9 mouse cellular contexts compared by ENCODE assay signal in the genomic region with DNA sequence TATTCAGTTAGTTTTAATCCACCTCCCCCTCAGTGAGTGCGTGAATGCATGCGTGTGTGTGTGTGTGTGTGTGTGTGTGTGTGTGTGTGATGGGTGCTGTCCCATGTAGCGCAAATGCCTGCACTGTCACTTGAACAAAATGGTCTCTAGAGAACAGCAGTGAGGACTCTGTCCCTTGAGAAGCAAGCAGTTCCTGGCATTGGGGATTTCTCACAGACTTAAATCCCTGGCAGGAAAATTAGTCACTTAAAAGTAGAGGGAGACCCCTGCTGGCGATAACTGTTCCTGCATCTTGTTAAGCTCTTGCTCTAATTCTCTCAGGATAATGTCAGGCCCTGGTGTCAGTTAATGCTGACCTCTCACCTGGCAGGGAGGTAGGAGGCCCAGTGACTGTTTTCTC. TPM values are rescaled to one million over a fixed set of nuclear protein-coding genes. Genes with fewer than 3 reads are reported as not detected.
DNase-seq lines count a peak whose midpoint lies in the region; ATAC-seq and TF ChIP-seq lines count a peak whose summit lies in the region.
"Had no signal": no experiment of that assay in that cellular context is flagged by ENCODE, and none has a peak within 500 bp of the region (broad histone marks: within the 10 kb centered on the region; RNA-seq: fewer than 3 reads in every experiment).

No protein-coding gene starts in this region.

- no peaks in the 10 kb centered on the region for H3K27me3 ChIP-seq in embryonic facial prominence, embryonic 10.5 days (replicated peaks; ENCODE audit: low read depth, poor library complexity, severe bottlenecking)
- no peaks in the 10 kb centered on the region for H3K27me3 ChIP-seq in heart, postnatal 0 days (ENCODE audit: control insufficient read depth, insufficient read depth, low read length)
- H3K27me3 ChIP-seq in lung, embryonic 14.5 days (ENCODE audit: insufficient read depth, low read length): no peaks in the 10 kb centered on the region

- H3K9me3 ChIP-seq in embryonic facial prominence, embryonic 10.5 days: no peaks in the 10 kb centered on the region
- H3K9me3 ChIP-seq in heart, postnatal 0 days (replicated peaks; ENCODE audit: control insufficient read depth, low read length): no peaks in the 10 kb centered on the region
- no peaks in the 10 kb centered on the region for H3K9me3 ChIP-seq in lung, embryonic 14.5 days (ENCODE audit: low read depth, low read length)
- H3K9me3 ChIP-seq: limb, embryonic 12.5 days had no signal

- WGBS in embryonic facial prominence, embryonic 10.5 days: 45% methylated on average over 4 of the region's 4 CpGs
- WGBS in heart, postnatal 0 days: 54% methylated on average over 4 of the region's 4 CpGs
- 49% methylated on average over 4 of the region's 4 CpGs for WGBS in lung, embryonic 14.5 days

- H3K4me3 ChIP-seq in embryonic facial prominence, embryonic 10.5 days: no peak overlapping the region
- H3K4me3 ChIP-seq in heart, postnatal 0 days (ENCODE audit: low read depth, low read length): no peak overlapping the region
- no peak overlapping the region for H3K4me3 ChIP-seq in lung, embryonic 14.5 days (ENCODE audit: low read depth, low read length)
- H3K4me3 ChIP-seq: limb, embryonic 12.5 days had no signal

- peaks cover 49% of the 10 kb centered on the region for H3K36me3 ChIP-seq in embryonic facial prominence, embryonic 10.5 days (replicated peaks)
- H3K36me3 ChIP-seq in heart, postnatal 0 days (replicated peaks; ENCODE audit: control insufficient read depth, insufficient read depth, low read length): peaks cover 33% of the 10 kb centered on the region
- H3K36me3 ChIP-seq in lung, embryonic 14.5 days (ENCODE audit: insufficient read depth): peaks cover 29% of the 10 kb centered on the region; the same call in 1 of the 2 replicates

- TF ChIP-seq CTCF in heart, postnatal 0 days (IDR thresholded peaks at IDR 0.05; ENCODE audit: low read depth): peak; percentile 78
- TF ChIP-seq CTCF in lung, embryonic 14.5 days (IDR thresholded peaks at IDR 0.05; ENCODE audit: low read depth): peak; percentile 87

- ATAC-seq in heart, postnatal 0 days (ENCODE audit: insufficient read depth, low read depth): peak; percentile 47
- ATAC-seq in lung, embryonic 14.5 days (ENCODE audit: insufficient read depth): peak; percentile 45; the same call in 1 of the 2 replicates

- H3K4me2 ChIP-seq in heart, postnatal 0 days (ENCODE audit: low read depth, low read length): no peak overlapping the region
- H3K4me2 ChIP-seq in lung, embryonic 14.5 days: no peak overlapping the region
- H3K4me2 ChIP-seq: limb, embryonic 12.5 days had no signal

- H3K4me1 ChIP-seq in embryonic facial prominence, embryonic 10.5 days: peaks cover 41% of the 10 kb centered on the region
- no peaks in the 10 kb centered on the region for H3K4me1 ChIP-seq in heart, postnatal 0 days (ENCODE audit: control insufficient read depth, insufficient read depth)
- H3K4me1 ChIP-seq in lung, embryonic 14.5 days (ENCODE audit: insufficient read depth): no peaks in the 10 kb centered on the region

- no peak overlapping the region for H3K9ac ChIP-seq in heart, postnatal 0 days (replicated peaks; ENCODE audit: low read depth, low read length)
- H3K9ac ChIP-seq in lung, embryonic 14.5 days: no peak overlapping the region
- H3K9ac ChIP-seq: limb, embryonic 12.5 days had no signal

- TF ChIP-seq EP300 in heart, postnatal 0 days (IDR thresholded peaks at IDR 0.05; ENCODE audit: low read depth): no peak

- 0 out of 2 replicates have a peak overlapping the region, but pooled peaks have one; percentile 57 for H3K27ac ChIP-seq in embryonic facial prominence, embryonic 10.5 days (replicated peaks)
- no peak overlapping the region for H3K27ac ChIP-seq in heart, postnatal 0 days (ENCODE audit: low read depth)
- no peak overlapping the region for H3K27ac ChIP-seq in lung, embryonic 14.5 days (ENCODE audit: low read depth)
- H3K27ac ChIP-seq: limb, embryonic 12.5 days had no signal

- DNase-seq in ES-CJ7 (ENCODE audit: low read depth, low spot score): peak; percentile 72
- DNase-seq in adrenal gland, postnatal 25 days: peak; percentile 70
- peak; percentile 79 for DNase-seq in embryonic facial prominence, embryonic 10.5 days (ENCODE audit: low spot score)
- peak; percentile 90 for DNase-seq in heart, postnatal 0 days (ENCODE audit: low spot score)
- peak; percentile 89 for DNase-seq in layer of hippocampus, adult 11-12 months (ENCODE audit: low spot score)
- DNase-seq in lung, embryonic 14.5 days: peak; percentile 97
- DNase-seq in retina, embryonic 14.5 days (ENCODE audit: low spot score): peak; percentile 94
- peak; percentile 58 for DNase-seq in urinary bladder, postnatal 25 days (ENCODE audit: low spot score)

RNA-seq across cellular contexts. Expression of gene Ext2, which starts 36.2 kb away (rescaled TPM):
- 101 and 105 TPM in 2 replicates for total RNA-seq in adrenal gland, postnatal 25 days (2021)
- polyA plus RNA-seq in embryonic facial prominence, embryonic 10.5 days (2016; fragmentation: Nextera tagmentation; extraction: Ambion mirVana): 73.6 and 76.0 TPM in 2 replicates
- 32.8 TPM in 2 replicates for total RNA-seq in heart, postnatal 0 days (2014; rRNA removed; ENCODE audit: low replicate concordance)
- 38.2 and 40.3 TPM in 2 replicates for polyA plus RNA-seq in heart, postnatal 0 days (2015; fragmentation: Nextera tagmentation; extraction: Ambion mirVana)
- 138 and 140 TPM in 2 replicates for polyA plus RNA-seq in lung, embryonic 14.5 days (2014; fragmentation: Nextera tagmentation; extraction: Ambion mirVana)
